Mouse (Mus musculus): ENCODE results near the gene Fthl17b.
A peak's percentile ranks its signal among the peaks of the same experiment; 100 is the strongest.
"Not testable (repeated sequence)": the region's sequence is repeated elsewhere in the genome, so short reads cannot be mapped to it uniquely, and the experiment has no call there.

The Fthl17b gene

GRCm38 (mm10) chrX:8962875-8963274, at the start of gene Fthl17b:
Fthl17b (minus strand) TSS chrX:8962975.
- not testable (repeated sequence) for DNase-seq

- not testable (repeated sequence) for DNase-seq
These were observed 23.9 kb upstream of the Fthl17b start, which contains the start of gene Fthl17d for GRCm38 (mm10) chrX:8986655-8987054. Fthl17d (minus strand) TSS chrX:8986755.

GRCm38 (mm10) chrX:8976459-8976858, 13.7 kb upstream of the Fthl17b start, which contains the start of gene Fthl17c:
Fthl17c (minus strand) TSS chrX:8976559.
- not testable (repeated sequence) for DNase-seq

GRCm38 (mm10) chrX:8964618-8965017, 1.8 kb upstream of the Fthl17b start:
- DNase-seq, result not testable (repeated sequence)

GRCm38 (mm10) chrX:8948130-8948805, 14.5 kb downstream of the Fthl17b start:
- peak; percentile 66 for DNase-seq

- no peak for DNase-seq
These were observed 18.7 kb downstream of the Fthl17b start for GRCm38 (mm10) chrX:8944041-8944440.

- DNase-seq, result no peak
These were observed 35.5 kb downstream of the Fthl17b start for GRCm38 (mm10) chrX:8927308-8927707.

- DNase-seq, result no peak
These were observed 40.8 kb downstream of the Fthl17b start for GRCm38 (mm10) chrX:8921813-8922607.

- no peak for DNase-seq
These were observed 41.7 kb downstream of the Fthl17b start for GRCm38 (mm10) chrX:8921080-8921479.
